Mouse (Mus musculus): ENCODE results near the gene Ptprq. TPM values are rescaled to one million over a fixed set of nuclear protein-coding genes. Genes with fewer than 3 reads are reported as not detected.

The Ptprq gene
- total RNA-seq, 2 experiments from 2014 or later: 0.07 to 0.16 TPM

DNA sequence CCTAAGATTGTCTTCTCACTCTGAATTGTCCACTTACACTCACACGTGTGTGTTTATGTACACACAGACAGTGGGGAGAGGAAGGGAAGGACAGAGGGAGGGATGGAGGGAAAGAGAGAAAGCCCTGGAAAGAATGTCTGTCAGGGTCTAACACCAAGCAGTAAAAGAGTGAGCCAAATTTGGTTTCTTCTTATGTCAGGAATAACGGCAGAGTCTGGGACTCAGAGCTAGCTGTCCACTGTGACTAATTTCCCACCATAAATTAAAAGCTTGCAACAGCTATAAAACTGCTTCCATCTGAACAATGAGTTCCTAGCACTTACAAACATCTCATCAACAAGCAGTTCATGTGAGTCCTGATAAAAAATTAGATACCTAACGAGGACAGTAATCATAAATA lies 91.7 kb downstream of the Ptprq start:
- DNase-seq: no peak

DNA sequence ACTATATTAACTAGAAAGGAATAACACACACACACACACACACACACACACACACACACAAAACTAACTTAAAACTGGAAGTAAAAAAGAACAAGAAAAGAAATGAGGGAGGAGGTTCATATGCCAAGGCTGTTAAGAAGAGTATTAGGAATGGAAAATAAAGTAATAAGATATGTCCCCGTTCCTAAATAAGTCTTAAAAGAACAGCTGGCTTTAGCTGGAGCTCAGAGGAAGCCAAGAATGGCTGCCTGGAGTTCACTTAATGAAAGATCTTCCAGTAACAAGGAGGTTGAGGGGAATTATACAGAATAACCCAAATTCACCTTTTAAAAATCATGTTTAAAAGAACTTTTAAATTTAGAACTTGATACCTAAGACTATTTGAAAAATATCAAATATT lies 93.2 kb downstream of the Ptprq start:
- DNase-seq: no peak

DNA sequence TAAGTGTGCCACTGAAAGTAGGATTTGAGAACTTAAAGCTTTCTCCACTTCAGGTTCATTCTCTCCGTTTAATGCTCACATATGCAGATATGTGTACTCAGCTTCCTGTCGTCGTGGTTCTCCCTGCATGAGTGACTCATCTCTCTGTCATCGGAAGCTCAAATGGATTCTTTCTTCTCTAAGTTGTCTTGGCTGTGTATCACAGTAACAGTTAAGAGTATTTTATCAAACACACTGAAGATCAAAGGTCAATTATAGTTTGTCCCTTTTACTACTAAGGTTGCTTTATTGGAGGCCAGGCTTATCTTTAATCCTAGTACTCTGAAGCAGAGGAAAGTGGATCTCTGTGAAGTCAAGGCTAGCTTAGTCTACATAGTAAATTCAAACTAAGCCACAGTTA lies 95.6 kb downstream of the Ptprq start:
- DNase-seq: no peak

DNA sequence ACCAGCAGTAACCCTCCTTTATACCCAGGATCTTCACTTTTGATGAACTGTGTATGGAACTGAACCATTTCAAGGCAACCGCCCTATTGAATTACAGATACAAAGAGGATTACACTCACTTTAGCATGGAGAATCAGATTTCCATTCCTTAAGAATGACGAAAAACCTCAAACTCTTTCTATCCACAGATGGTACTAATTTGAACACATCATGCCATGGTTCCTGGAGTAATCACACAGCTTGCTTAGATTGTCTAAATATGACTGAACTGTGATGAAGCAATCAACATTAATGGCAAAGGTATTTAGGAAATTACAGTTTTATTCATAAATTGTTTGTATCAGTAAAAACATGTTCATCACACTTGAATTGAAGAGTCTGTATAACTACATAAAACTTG lies 104.4 kb downstream of the Ptprq start:
- DNase-seq: no peak

DNA sequence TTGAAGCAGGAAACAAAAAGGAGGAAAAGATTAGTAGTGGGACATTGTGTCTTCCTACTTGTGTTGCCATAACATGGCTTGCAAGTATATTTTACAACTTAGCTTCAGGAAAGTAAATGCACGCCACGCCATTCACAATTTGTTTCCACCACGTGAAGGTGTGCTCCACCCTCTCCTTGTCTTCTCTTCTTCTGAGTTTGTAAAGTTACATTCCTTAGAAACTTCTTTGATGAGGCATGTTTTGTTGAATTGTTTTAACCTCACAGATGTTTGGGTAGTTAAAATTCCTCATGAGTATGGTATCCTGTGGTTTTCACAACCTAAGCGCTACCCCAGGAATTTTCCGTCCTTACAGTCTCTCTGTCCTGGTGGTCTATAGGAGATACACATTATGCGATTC lies 118.5 kb downstream of the Ptprq start:
- no peak for DNase-seq

DNA sequence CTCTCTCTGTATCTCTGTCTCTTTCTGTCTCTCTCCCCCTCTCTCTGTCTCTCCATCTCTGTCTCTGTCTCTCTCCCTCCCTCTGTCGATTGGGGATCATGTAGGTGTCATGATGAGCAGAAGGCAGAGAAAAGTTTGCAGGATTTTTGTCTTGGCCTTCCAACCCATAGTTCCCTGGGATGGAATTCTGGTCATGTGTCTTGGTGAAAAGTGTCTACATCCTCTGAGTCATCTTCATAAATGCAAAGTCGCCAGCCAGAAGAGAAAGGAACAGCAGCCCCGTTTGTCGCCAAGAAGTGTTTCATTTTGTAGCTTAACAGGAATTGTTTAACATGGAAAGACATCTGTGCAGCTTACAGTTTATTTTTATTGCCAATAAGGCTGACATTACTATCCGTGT lies 136.5 kb downstream of the Ptprq start:
- no peak for DNase-seq

DNA sequence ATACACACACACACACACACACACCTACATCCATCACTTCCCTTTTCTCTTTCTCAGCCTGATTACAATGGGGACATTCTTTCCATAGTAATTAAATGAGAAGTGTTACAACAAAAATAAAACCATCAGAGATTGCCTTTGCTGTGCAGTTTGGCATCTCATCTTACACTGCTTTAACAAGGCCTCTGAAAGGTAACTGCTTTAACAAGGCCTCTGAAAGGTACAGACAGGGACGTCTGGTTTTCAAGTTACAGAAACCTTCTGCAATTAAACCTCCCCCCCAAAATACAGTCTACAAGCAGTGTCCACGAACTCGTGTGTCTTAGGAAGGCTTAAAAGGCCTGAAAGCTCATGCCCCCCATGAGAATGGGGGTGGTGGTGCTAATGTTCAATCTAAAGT lies 150.8 kb downstream of the Ptprq start:
- no peak for DNase-seq

DNA sequence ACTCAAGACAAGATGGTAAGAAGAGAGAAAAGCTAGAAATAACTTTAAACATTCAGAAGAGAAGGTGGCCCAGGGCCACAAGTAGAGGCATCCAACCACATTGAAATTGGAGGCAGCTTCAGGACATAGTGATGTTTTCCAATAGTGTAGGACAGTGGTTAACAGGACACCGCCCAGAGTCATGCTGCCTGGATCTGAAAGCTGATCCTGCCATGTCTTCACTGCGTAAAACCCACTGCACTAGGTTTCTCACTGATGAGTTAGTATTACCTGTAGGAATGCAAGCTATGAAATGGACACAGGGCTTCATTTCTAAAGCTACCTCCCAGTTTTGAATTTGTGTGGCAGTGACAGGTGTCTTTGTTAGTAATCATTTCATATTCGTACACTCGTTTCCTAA lies 151.6 kb downstream of the Ptprq start:
- DNase-seq: no peak

DNA sequence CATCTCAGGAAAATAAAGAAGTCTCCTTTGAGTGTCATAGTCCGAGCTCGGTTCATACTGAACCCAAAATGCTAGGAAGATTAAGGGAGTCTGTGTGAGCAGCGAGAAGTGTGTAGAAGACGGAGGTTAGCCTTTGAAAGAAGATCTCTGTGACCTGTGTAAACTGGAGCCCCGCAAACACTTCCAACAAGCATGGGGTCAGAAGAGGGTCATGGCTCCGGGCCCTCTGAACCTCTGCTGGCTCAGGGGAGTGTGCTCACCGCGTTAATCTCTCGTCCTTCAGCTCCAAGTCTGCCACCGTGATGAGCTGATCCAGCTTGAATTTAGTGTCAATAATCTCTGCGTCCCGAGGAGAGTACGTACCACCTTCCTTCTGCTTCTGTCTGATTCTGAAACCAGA lies 157.0 kb downstream of the Ptprq start:
- no peak for DNase-seq

DNA sequence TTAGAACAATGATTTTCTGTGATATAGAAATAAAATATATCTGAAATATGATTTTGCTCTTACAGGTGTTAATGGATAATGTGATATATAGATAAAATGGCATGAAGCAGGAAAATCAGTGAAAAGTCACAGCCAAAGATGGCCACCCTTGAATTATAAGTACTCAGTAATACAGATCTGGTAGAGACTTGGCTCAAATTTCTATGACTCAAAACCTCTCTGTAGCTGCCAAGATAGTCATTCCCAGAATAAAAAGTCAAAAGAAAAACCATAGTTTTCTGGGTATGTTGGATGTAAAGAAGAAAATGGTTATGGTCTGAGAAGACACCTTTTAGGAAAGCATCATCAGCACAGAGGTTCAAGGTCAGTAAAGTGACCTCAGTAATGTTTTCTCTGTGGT lies 159.0 kb downstream of the Ptprq start:
- no peak for DNase-seq

DNA sequence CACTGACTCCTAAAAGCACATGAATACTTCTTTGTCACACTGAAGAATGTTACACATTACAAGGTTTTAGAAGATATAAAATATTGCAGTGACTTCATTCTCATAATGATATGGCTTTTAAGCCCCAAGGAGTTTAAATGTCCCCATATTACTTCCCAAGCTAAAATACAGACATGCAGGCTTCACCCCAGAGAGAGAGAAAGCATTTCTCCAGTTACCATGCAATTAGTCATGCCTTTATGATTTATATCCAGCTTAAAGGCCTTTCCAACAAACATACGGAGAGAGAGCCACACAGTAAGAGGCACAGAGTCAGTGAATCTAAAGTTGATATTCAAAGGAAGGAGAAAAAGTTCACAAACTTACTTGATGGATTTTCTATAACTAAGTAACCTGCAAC lies 176.8 kb downstream of the Ptprq start:
- no peak for DNase-seq

DNA sequence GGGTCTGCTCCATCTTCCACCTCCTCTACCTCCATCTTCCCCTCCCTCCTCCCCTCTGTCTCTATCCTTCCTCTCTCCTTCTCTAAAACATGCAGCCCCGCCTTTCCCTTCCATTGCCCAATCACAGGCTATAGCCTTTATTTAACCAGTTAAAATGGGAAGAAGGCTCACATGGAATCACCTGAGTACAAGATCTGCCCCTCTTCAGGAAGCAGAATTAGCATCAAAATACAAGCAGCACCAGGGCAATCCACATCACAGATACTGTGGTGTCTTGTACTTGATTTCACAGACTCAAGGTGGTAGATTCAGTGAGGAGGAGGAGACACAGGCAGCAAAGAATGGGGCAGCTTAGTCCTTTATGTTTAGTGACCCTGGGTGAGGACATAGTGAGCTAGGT lies 191.1 kb downstream of the Ptprq start:
- no peak for DNase-seq

DNA sequence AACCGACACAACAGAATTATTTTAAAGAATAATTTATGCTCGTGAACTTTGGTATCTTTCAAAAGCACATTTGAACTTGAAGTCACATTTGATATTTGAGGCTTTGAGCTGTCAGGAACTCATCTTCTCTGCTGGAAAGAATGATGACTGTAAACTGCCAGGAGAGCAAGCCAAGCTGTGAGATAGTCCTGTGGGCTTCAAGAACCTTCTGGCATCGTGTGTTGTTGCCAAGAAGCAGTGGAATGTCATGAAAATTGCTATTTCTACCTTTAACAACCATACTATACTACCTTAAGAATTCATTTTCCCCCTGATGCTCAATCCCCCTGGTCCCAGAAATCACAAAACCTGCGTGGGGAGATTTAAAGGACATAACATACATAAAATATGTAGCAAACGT lies 200.6 kb downstream of the Ptprq start:
- no peak for DNase-seq

DNA sequence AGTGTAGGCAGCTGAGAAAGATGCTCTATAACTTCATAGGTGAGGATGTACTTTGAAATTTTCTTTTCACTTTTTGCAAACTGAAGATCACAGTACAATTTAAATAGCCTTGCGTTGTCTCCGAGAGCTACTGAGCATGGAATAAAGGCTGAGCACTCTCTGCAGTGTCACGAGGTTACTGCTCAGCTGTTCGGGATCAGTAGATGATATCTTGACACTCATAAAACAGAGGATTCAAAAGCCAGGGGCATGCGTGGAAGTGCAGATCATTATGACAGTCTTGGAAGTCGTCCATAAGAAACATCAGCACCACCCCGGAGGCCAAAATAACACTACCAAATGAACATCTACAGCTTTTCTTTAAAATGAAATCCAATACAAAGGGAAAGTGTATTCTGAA lies 203.2 kb downstream of the Ptprq start:
- DNase-seq: no peak

DNA sequence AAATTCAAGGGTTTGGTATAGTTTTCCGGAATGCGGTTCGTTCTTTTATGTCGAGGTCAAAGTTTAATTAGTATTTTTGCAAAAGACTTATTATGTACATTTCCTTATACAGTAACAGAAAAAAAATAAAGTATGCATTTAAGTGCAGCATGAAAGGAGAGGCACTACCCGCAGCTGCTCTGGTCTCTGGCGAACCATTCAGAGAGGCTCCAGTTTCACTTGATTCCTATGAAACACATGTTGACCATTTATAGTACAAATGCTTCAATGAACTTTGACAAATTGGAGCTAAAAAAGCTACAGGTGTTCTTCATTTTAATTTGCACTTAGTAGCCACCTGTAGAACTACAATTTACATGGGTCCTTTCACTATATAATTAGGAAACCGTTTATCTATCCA lies 205.1 kb downstream of the Ptprq start:
- no peak for DNase-seq

DNA sequence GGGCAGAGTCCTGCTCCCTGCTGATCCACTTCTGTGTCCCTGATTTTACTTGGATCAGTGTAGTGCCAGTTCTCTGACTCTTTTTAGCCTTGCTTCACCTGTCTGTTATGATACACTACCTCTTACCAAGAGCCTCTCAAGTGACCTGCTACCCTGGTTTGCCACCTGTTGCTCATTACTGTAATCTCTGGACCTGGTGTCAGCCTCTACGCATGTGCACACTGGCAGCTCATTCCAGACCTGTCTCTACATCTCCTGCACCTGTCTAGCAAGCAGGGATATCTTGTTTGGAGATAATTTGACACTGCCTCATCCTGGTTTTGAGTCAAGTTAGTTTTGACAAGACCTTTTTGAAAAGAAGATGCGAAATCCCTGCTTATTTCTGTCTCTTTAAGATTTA lies 213.5 kb downstream of the Ptprq start:
- DNase-seq: no peak

DNA sequence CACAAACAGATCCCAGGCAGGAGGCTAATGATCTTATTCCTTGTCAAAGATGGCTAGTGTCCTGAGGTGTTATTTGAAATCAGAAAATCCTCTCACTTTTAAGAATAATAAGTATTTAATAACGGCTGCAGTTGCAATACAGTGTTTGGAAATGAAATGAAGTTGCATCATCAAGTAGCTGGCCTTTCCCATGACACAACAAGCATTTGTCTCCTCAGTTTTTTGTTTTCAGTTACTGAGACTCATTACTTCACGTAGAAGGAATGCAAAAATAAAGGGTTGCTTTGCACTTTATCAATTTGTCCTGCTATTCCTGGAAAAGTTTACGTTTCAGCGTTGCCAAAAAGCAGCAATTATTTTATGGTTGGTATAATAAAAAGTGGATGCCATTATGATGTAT lies 216.4 kb downstream of the Ptprq start:
- DNase-seq: no peak

DNA sequence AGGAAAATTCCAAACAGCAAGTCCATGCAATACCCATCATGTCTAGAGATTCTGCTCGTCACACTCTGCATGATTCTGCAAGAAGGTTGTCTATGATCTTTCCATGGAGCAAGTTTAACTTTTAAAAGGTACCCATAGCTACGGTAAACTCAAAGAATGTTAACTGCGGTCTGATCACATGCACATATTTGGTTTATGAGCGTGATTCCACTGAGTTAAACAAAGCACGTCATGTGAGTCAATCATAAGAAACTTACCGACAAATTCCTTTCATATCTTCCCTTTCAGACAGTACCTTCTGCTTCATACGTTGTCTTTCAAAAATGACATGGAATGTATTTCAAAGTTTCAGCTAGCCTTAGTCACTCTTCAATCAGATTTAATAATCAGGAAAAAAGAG lies 217.7 kb downstream of the Ptprq start:
- DNase-seq: no peak

DNA sequence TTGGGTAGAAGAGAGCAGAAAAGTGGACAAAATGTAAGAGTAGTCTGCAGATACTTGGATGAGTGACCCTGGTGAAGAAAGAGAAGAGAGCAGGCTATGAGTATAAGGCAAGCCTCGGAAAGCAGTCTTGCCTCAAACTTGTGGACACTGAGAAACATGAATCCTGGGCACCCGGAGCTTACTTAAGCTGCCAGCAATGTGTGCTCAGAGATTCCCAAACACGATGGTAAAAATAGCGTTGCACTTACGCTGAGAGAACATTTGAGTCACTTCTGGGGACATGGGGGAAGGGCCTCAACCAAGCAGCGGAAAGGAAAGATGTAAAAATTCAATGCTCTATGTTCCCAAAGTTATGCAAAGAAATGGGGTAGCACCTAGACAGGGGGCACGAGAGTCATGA lies 220.2 kb downstream of the Ptprq start:
- DNase-seq: no peak

DNA sequence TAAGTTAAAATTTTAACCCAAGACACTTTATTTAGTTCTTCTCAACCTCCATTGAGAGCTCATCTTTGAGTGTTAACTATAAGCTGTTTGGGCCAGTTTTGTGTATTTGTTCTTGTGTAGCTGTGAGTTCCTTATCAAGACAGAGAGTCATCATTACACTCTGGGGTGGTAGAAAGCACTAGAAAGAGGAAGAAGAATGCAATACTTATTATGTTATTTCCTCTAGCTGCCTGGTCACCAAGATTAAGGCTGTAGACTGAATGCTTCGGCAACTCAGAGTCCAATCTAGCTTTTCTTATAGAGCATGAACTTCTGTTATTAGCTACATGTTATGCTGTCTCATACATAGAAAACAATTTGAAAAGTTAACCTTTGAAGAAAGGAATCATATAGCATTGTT lies 223.4 kb downstream of the Ptprq start:
- no peak for DNase-seq

DNA sequence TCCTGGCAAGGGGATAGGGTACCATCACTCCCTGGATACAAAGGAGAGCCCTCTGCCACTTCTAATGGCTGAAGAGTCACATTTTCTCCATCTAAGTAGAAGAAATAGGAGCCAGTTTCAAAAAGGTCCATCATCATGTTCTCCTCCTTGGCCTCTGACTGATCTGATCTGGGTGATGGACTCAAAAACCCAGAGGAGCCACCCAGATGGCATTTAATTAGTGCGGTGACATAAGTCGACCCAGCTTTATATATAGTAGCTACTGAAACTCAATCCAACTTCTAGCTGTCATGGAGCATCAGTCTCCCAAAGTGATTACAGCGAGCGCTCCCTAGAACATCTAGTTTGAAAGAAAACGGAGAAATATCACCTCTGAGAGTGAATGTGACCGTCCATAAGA lies 225.3 kb downstream of the Ptprq start, which contains the start of gene Myf6:
Gene Myf6 (minus strand): TSS at position 170 of the 400 bp plus-strand sequence.
- no peak for DNase-seq

DNA sequence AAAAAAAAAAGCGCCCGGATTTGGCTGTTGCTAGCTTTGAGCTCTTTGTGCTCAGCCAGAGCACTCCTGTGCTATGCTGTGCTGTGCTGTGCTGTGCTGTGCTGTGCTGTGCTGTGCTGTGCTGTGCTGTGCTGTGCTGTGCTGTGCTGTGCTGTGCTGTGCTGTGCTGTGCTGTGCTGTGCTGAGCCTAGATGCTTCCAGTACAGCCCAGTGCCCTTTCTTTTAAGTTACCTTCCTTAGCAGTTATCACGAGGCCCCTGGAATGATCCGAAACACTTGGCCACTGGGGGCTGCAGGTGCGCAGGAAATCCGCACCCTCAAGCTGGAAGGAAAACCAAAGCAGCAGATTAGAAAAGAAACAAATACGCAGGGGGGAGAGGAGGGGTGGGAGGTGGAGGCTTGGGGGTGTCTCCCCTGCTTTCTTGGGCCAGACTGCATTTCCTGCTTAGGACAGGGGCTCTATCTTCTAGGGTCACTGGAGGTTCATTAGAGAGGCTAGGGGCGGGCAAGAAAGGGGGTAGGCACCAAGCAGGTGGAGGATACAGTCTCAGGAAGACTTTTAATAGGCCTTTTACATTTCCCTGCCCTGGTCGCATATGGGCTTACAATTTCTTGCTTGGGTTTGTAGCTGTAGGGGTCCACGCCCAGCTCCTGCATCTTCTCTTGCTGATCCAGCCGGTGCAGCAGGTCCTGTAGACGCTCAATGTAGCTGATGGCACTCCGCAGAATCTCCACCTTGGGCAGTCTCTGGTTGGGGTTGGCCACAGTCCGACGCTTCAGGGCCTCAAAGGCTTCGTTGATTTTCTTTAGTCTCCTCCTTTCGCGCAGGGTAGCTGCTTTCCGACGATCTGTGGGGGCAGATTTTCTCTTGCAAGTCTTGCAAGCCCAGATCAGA lies 226.0 kb downstream of the Ptprq start:
- no peak for DNase-seq

DNA sequence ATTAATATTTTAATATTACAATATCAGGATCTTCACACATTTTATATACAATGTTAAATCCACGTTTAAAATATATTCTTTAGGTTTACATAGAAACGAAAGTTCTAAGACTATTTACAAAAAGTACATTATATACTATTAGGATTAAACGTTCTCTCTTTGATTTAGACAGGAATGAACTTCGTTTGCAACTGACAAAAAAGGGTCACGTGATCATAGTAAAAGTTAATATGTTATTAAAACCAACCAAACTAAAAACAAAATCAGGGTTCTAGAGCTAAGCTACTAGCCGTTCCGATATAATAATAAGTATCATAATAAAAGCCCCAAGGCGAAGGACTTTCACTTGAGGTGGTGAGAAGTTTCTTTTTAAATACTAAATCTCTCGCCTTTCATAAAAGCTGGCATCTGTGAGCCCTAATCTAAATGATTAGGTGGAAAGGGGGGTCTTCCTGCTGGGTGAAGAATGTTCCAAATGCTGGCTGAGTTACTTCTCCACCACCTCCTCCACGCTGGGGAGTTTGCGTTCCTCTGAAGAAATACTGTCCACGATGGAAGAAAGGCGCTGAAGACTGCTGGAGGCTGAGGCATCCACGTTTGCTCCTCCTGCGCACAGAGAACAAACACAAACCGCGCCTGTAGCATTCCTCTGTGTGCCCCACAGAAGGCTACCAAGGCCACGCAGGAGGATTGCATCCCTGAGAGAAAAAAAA lies 226.8 kb downstream of the Ptprq start:
- DNase-seq: no peak
